In the genomic region with DNA sequence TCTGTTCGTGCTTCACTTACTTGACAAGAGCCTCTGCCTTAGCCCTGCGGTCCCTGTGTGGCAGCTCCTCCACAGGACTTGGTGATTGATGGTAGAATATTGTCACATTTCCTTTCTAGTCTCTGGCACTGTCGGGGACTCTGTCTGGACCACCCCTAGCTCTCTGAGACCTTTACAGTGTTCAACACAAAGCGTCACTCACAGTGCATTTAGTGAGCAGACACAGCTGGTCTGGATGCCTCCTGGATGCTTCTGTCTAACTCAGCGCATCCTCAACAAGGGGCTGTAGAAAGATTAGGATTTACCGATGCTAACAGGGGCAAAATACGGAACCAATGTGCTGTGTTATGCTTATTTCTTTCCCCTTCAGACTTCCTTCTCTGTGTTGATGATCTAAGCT, we compare ENCODE assay signal across 27 mouse cellular contexts. TPM values are rescaled to one million over a fixed set of nuclear protein-coding genes. Genes with fewer than 3 reads are reported as not detected.
DNase-seq lines count a peak whose midpoint lies in the region; ATAC-seq lines count a peak whose summit lies in the region.
"Had no signal": no experiment of that assay in that cellular context is flagged by ENCODE, and none has a peak within 500 bp of the region (broad histone marks: within the 10 kb centered on the region; RNA-seq: fewer than 3 reads in every experiment).

No protein-coding gene starts in this region.

- peak overlapping the region; percentile 19; the same call in 1 of the 2 replicates for H3K27ac ChIP-seq in forebrain, embryonic 13.5 days
- H3K27ac ChIP-seq in forebrain, embryonic 11.5 days (ENCODE audit: low read depth, low read length) = no peak overlapping the region
- H3K27ac ChIP-seq in midbrain, embryonic 11.5 days (ENCODE audit: low read depth, low read length) = no peak overlapping the region
- H3K27ac ChIP-seq in midbrain, embryonic 14.5 days (replicated peaks; ENCODE audit: low read depth, low read length) = no peak overlapping the region; the same call in 1 of the 2 replicates
- 0 out of 2 replicates have a peak overlapping the region, but pooled peaks have one; percentile 12 for H3K27ac ChIP-seq in neural tube, embryonic 14.5 days (ENCODE audit: low read depth, low read length)
- H3K27ac ChIP-seq: embryonic facial prominence, embryonic 13.5 days; limb, embryonic 12.5 days; liver, embryonic 15.5 days; neural tube, embryonic 12.5 days; stomach, embryonic 15.5 days had no signal

- no peaks in the 10 kb centered on the region for H3K9me3 ChIP-seq in forebrain, embryonic 13.5 days (replicated peaks)
- no peaks in the 10 kb centered on the region for H3K9me3 ChIP-seq in forebrain, embryonic 11.5 days (ENCODE audit: control insufficient read depth, low read length)
- H3K9me3 ChIP-seq in midbrain, embryonic 11.5 days (ENCODE audit: control insufficient read depth, low read length) = no peaks in the 10 kb centered on the region
- no peaks in the 10 kb centered on the region for H3K9me3 ChIP-seq in midbrain, embryonic 14.5 days (ENCODE audit: control insufficient read depth, low read length)
- H3K9me3 ChIP-seq in neural tube, embryonic 14.5 days (ENCODE audit: control insufficient read depth, low read length) = no peaks in the 10 kb centered on the region
- H3K9me3 ChIP-seq: embryonic facial prominence, embryonic 13.5 days; heart, embryonic 12.5 days; limb, embryonic 12.5 days; liver, embryonic 15.5 days; neural tube, embryonic 12.5 days; stomach, embryonic 15.5 days had no signal

- H3K27me3 ChIP-seq in forebrain, embryonic 13.5 days = no peaks in the 10 kb centered on the region
- H3K27me3 ChIP-seq in forebrain, embryonic 11.5 days (ENCODE audit: control insufficient read depth, insufficient read depth, low read length) = no peaks in the 10 kb centered on the region
- H3K27me3 ChIP-seq in midbrain, embryonic 11.5 days (ENCODE audit: control insufficient read depth, insufficient read depth, low read length) = no peaks in the 10 kb centered on the region
- H3K27me3 ChIP-seq in midbrain, embryonic 14.5 days (ENCODE audit: control insufficient read depth, insufficient read depth, low read length) = no peaks in the 10 kb centered on the region
- no peaks in the 10 kb centered on the region for H3K27me3 ChIP-seq in neural tube, embryonic 14.5 days (ENCODE audit: control insufficient read depth, insufficient read depth, low read length)
- H3K27me3 ChIP-seq: embryonic facial prominence, embryonic 13.5 days; limb, embryonic 12.5 days; liver, embryonic 15.5 days; neural tube, embryonic 12.5 days had no signal

- H3K4me1 ChIP-seq in forebrain, embryonic 13.5 days = peaks cover 3% of the 10 kb centered on the region
- no peaks in the 10 kb centered on the region for H3K4me1 ChIP-seq in forebrain, embryonic 11.5 days (replicated peaks; ENCODE audit: control insufficient read depth, insufficient read depth, low read length)
- H3K4me1 ChIP-seq in midbrain, embryonic 11.5 days (ENCODE audit: control insufficient read depth, insufficient read depth, low read length) = no peaks in the 10 kb centered on the region
- no peaks in the 10 kb centered on the region for H3K4me1 ChIP-seq in midbrain, embryonic 14.5 days (ENCODE audit: control insufficient read depth, insufficient read depth, low read length)
- no peaks in the 10 kb centered on the region for H3K4me1 ChIP-seq in neural tube, embryonic 14.5 days (ENCODE audit: control insufficient read depth, insufficient read depth, low read length)
- H3K4me1 ChIP-seq: heart, embryonic 12.5 days; limb, embryonic 12.5 days; liver, embryonic 15.5 days; neural tube, embryonic 12.5 days; stomach, embryonic 15.5 days had no signal

- no peaks in the 10 kb centered on the region for H3K36me3 ChIP-seq in forebrain, embryonic 13.5 days (ENCODE audit: poor library complexity, severe bottlenecking)
- H3K36me3 ChIP-seq in forebrain, embryonic 11.5 days (ENCODE audit: control insufficient read depth, insufficient read depth, low read length) = no peaks in the 10 kb centered on the region
- H3K36me3 ChIP-seq in midbrain, embryonic 11.5 days (ENCODE audit: control insufficient read depth, insufficient read depth, low read length) = no peaks in the 10 kb centered on the region
- H3K36me3 ChIP-seq in midbrain, embryonic 14.5 days (ENCODE audit: control insufficient read depth, insufficient read depth, low read length) = no peaks in the 10 kb centered on the region
- no peaks in the 10 kb centered on the region for H3K36me3 ChIP-seq in neural tube, embryonic 14.5 days (ENCODE audit: control insufficient read depth, insufficient read depth, low read length)
- H3K36me3 ChIP-seq: embryonic facial prominence, embryonic 13.5 days; G1E; heart, embryonic 12.5 days; limb, embryonic 12.5 days; liver, embryonic 15.5 days; neural tube, embryonic 12.5 days; stomach, embryonic 15.5 days had no signal

- H3K9ac ChIP-seq in forebrain, embryonic 13.5 days = no peak overlapping the region
- no peak overlapping the region for H3K9ac ChIP-seq in forebrain, embryonic 11.5 days (ENCODE audit: low read length)
- H3K9ac ChIP-seq in midbrain, embryonic 11.5 days (ENCODE audit: low read length) = no peak overlapping the region
- H3K9ac ChIP-seq in midbrain, embryonic 14.5 days (replicated peaks; ENCODE audit: low read length) = no peak overlapping the region
- H3K9ac ChIP-seq in neural tube, embryonic 14.5 days (replicated peaks; ENCODE audit: low read depth, low read length) = no peak overlapping the region
- H3K9ac ChIP-seq: embryonic facial prominence, embryonic 13.5 days; heart, embryonic 12.5 days; limb, embryonic 12.5 days; liver, embryonic 15.5 days; lung, embryonic 14.5 days; neural tube, embryonic 12.5 days; stomach, embryonic 15.5 days had no signal

- DNase-seq in forebrain, embryonic 11.5 days (ENCODE audit: low spot score) = no peak
- DNase-seq in heart, adult 11 months = peak; percentile 76
- DNase-seq in heart, adult 9 months (ENCODE audit: low spot score in 2 of 2) = no peak
- DNase-seq in midbrain, embryonic 11.5 days (ENCODE audit: low spot score, missing footprints) = peak; percentile 62
- DNase-seq in midbrain, embryonic 14.5 days = no peak
- DNase-seq in kidney, postnatal 36 days = no peak
- DNase-seq: cerebellum, adult 11 months; cerebellum, adult 9-10 months; gastrocnemius, postnatal 25 days; heart, postnatal 4 days; kidney, adult 9 months; kidney, postnatal 10 days; layer of hippocampus, adult 9-11 months; lung, embryonic 14.5 days; lung, postnatal 14 days; retina, postnatal 1 day; right cerebral cortex, postnatal 25 days had no signal

- no peak overlapping the region for H3K4me2 ChIP-seq in forebrain, embryonic 13.5 days
- no peak overlapping the region for H3K4me2 ChIP-seq in forebrain, embryonic 11.5 days (ENCODE audit: low read depth, low read length, severe bottlenecking)
- H3K4me2 ChIP-seq in midbrain, embryonic 11.5 days = no peak overlapping the region
- no peak overlapping the region for H3K4me2 ChIP-seq in midbrain, embryonic 14.5 days (ENCODE audit: low read length)
- no peak overlapping the region for H3K4me2 ChIP-seq in neural tube, embryonic 14.5 days (ENCODE audit: low read depth, low read length)
- H3K4me2 ChIP-seq: embryonic facial prominence, embryonic 13.5 days; heart, embryonic 12.5 days; limb, embryonic 12.5 days; liver, embryonic 15.5 days; lung, embryonic 14.5 days; neural tube, embryonic 12.5 days; stomach, embryonic 15.5 days had no signal

- 70% methylated on average over 7 of the region's 7 CpGs for WGBS in forebrain, embryonic 13.5 days
- 81% methylated on average over 7 of the region's 7 CpGs for WGBS in forebrain, embryonic 11.5 days
- WGBS in midbrain, embryonic 11.5 days = 80% methylated on average over 7 of the region's 7 CpGs
- WGBS in midbrain, embryonic 14.5 days = 60% methylated on average over 7 of the region's 7 CpGs
- WGBS in neural tube, embryonic 14.5 days = 42% methylated on average over 7 of the region's 7 CpGs

- ATAC-seq in forebrain, embryonic 13.5 days = no peak
- ATAC-seq in forebrain, embryonic 11.5 days (replicated peaks; ENCODE audit: low FRiP score) = no peak
- no peak for ATAC-seq in midbrain, embryonic 11.5 days (ENCODE audit: low FRiP score)
- no peak for ATAC-seq in midbrain, embryonic 14.5 days (ENCODE audit: low FRiP score, low TSS enrichment)
- no peak for ATAC-seq in neural tube, embryonic 14.5 days (ENCODE audit: low read depth)
- ATAC-seq: intestine, postnatal 0 days had no signal

- H3K4me3 ChIP-seq in forebrain, embryonic 13.5 days = no peak overlapping the region
- no peak overlapping the region for H3K4me3 ChIP-seq in forebrain, embryonic 11.5 days (ENCODE audit: low read depth, low read length)
- H3K4me3 ChIP-seq in midbrain, embryonic 11.5 days (ENCODE audit: low read depth, low read length) = no peak overlapping the region
- H3K4me3 ChIP-seq in midbrain, embryonic 14.5 days (replicated peaks; ENCODE audit: low read depth, low read length) = no peak overlapping the region
- no peak overlapping the region for H3K4me3 ChIP-seq in neural tube, embryonic 14.5 days (ENCODE audit: low read depth, low read length)
- H3K4me3 ChIP-seq: embryonic facial prominence, embryonic 13.5 days; heart, embryonic 12.5 days; limb, embryonic 12.5 days; liver, embryonic 15.5 days; neural tube, embryonic 12.5 days; stomach, embryonic 15.5 days had no signal

RNA-seq across cellular contexts. Expression of a gene that starts 22.0 kb away (rescaled TPM):
- polyA plus RNA-seq in forebrain, embryonic 13.5 days (2015; fragmentation: Nextera tagmentation; extraction: Ambion mirVana) = 0.05 and 0.09 TPM in 2 replicates
- not detected in 2 replicates for polyA plus RNA-seq in forebrain, embryonic 11.5 days (2014; fragmentation: Nextera tagmentation; extraction: Ambion mirVana)
- polyA plus RNA-seq in midbrain, embryonic 11.5 days (2014; fragmentation: Nextera tagmentation; extraction: Ambion mirVana) = 0.07 and 0.15 TPM in 2 replicates
- 0.07 and 0.19 TPM in 2 replicates for polyA plus RNA-seq in midbrain, embryonic 14.5 days (2014; fragmentation: Nextera tagmentation; extraction: Ambion mirVana)
- polyA plus RNA-seq in neural tube, embryonic 14.5 days (2014; fragmentation: Nextera tagmentation; extraction: Ambion mirVana) = 0.08 and 0.55 TPM in 2 replicates
- polyA plus RNA-seq: G1E; limb, embryonic 12.5 days had no signal

Comparison
In these comparisons a context has a peak if more than half of its experiments do, and no peak if none do; other contexts are left out.
1. H3K27ac ChIP-seq: peak in forebrain, embryonic 13.5 days (single experiment) and neural tube, embryonic 14.5 days (single experiment); none in forebrain, embryonic 11.5 days (single experiment), midbrain, embryonic 11.5 days (single experiment) and midbrain, embryonic 14.5 days (single experiment).
2. DNase-seq: peak in heart, adult 11 months (single experiment) and midbrain, embryonic 11.5 days (single experiment); none in forebrain, embryonic 11.5 days (single experiment), heart, adult 9 months (0 of 2), midbrain, embryonic 14.5 days (single experiment) and kidney, postnatal 36 days (0 of 2).